Mouse (Mus musculus) frontal cortex, adult (tissue): Measurements from ENCODE around the gene Ifngr2.

Source experiments
- ATAC-seq: cut with Nextera tagmentation; 2 replicates; pipeline ENCODE4 v1.9.2; 2017; ENCODE audit warnings: mild to moderate bottlenecking, moderate library complexity, mixed read lengths; ENCODE audit not compliant: low TSS enrichment

Ifngr2 gene

GRCm38 (mm10) chr16:91565292-91565951, 18.6 kb downstream of the Ifngr2 start:
- no peak for ATAC-seq

- no peak for ATAC-seq
Observed at GRCm38 (mm10) chr16:91566002-91566401, 19.1 kb downstream of the Ifngr2 start.

- no peak for ATAC-seq
Observed at GRCm38 (mm10) chr16:91568960-91569359, 22.1 kb downstream of the Ifngr2 start.

- ATAC-seq = no peak
Observed at GRCm38 (mm10) chr16:91571105-91571504, 24.2 kb downstream of the Ifngr2 start.

GRCm38 (mm10) chr16:91575151-91575550, 28.3 kb downstream of the Ifngr2 start:
- ATAC-seq = no peak

- peak; percentile 68; the same call in 1 of the 2 replicates for ATAC-seq
Observed at GRCm38 (mm10) chr16:91578980-91579720, 32.3 kb downstream of the Ifngr2 start.

- no peak for ATAC-seq
Observed at GRCm38 (mm10) chr16:91582307-91582706, 35.4 kb downstream of the Ifngr2 start.

- ATAC-seq = no peak
Observed at GRCm38 (mm10) chr16:91585617-91586016, 38.7 kb downstream of the Ifngr2 start.

GRCm38 (mm10) chr16:91586244-91586643, 39.4 kb downstream of the Ifngr2 start:
- no peak for ATAC-seq

- ATAC-seq = no peak
Observed at GRCm38 (mm10) chr16:91587730-91588453, 41.0 kb downstream of the Ifngr2 start.

GRCm38 (mm10) chr16:91588703-91589102, 41.8 kb downstream of the Ifngr2 start:
- no peak for ATAC-seq

- ATAC-seq = no peak
Observed at GRCm38 (mm10) chr16:91592162-91592561, 45.3 kb downstream of the Ifngr2 start.

GRCm38 (mm10) chr16:91593262-91593661, 46.4 kb downstream of the Ifngr2 start:
- ATAC-seq = no peak

GRCm38 (mm10) chr16:91595076-91595475, 48.2 kb downstream of the Ifngr2 start:
- no peak for ATAC-seq

GRCm38 (mm10) chr16:91596397-91596778, 49.5 kb downstream of the Ifngr2 start:
- ATAC-seq = no peak

- peak; percentile 50 for ATAC-seq
Observed at GRCm38 (mm10) chr16:91596779-91597671, 50.2 kb downstream of the Ifngr2 start.

GRCm38 (mm10) chr16:91597672-91598010, 50.8 kb downstream of the Ifngr2 start, which contains the start of gene Tmem50b:
TSS of gene Tmem50b (minus strand) at chr16:91597800.
- peak; percentile 91 for ATAC-seq

GRCm38 (mm10) chr16:91599242-91599641, 52.4 kb downstream of the Ifngr2 start:
- ATAC-seq = no peak

- ATAC-seq = no peak
Observed at GRCm38 (mm10) chr16:91601081-91601480, 54.2 kb downstream of the Ifngr2 start.

GRCm38 (mm10) chr16:91601693-91602092, 54.8 kb downstream of the Ifngr2 start:
- no peak for ATAC-seq

- no peak for ATAC-seq
Observed at GRCm38 (mm10) chr16:91605156-91605555, 58.3 kb downstream of the Ifngr2 start.

- no peak for ATAC-seq
Observed at GRCm38 (mm10) chr16:91606958-91607357, 60.1 kb downstream of the Ifngr2 start.
